Mouse (Mus musculus) right cerebral cortex, postnatal 36 days (tissue): Measurements from ENCODE around the gene P2rx4.

ENCODE experiments used
- DNase-seq, 2 experiments: peaks; one replicate each; pipeline ENCODE4 v3.0.0; 2022; ENCODE audit warnings: low spot score in 2 of 2, mixed read lengths in 1 of 2

Gene P2rx4

GRCm38 (mm10) chr5:122703574-122703973 is 3.8 kb upstream of the P2rx4 start:
- no peak for DNase-seq

GRCm38 (mm10) chr5:122704571-122704970 is 2.8 kb upstream of the P2rx4 start:
- DNase-seq, result no peak

- no peak for DNase-seq
Observed at GRCm38 (mm10) chr5:122705174-122705573, 2.2 kb upstream of the P2rx4 start.

GRCm38 (mm10) chr5:122706917-122707275 is 448 bp upstream of the P2rx4 start:
- no peak for DNase-seq

GRCm38 (mm10) chr5:122708819-122709218 is 1.5 kb downstream of the P2rx4 start:
- DNase-seq, result no peak

GRCm38 (mm10) chr5:122715723-122716122 is 8.4 kb downstream of the P2rx4 start:
- no peak for DNase-seq

GRCm38 (mm10) chr5:122716793-122717192 is 9.4 kb downstream of the P2rx4 start:
- no peak for DNase-seq

GRCm38 (mm10) chr5:122718400-122718799 is 11.1 kb downstream of the P2rx4 start:
- DNase-seq, result no peak

- no peak for DNase-seq
Observed at GRCm38 (mm10) chr5:122719168-122719567, 11.8 kb downstream of the P2rx4 start.

- no peak for DNase-seq
Observed at GRCm38 (mm10) chr5:122725453-122725852, 18.1 kb downstream of the P2rx4 start.

GRCm38 (mm10) chr5:122726068-122726467 is 18.7 kb downstream of the P2rx4 start:
- peak; percentile 47 to 53 for DNase-seq

- no peak for DNase-seq
Observed at GRCm38 (mm10) chr5:122726595-122726994, 19.3 kb downstream of the P2rx4 start.

GRCm38 (mm10) chr5:122727096-122727495 is 19.8 kb downstream of the P2rx4 start:
- no peak for DNase-seq

- no peak for DNase-seq
Observed at GRCm38 (mm10) chr5:122730776-122731175, 23.4 kb downstream of the P2rx4 start.

GRCm38 (mm10) chr5:122731321-122731720 is 24.0 kb downstream of the P2rx4 start:
- DNase-seq, result peak in 1 of 2 experiments; percentile 43

GRCm38 (mm10) chr5:122731991-122732673 is 24.8 kb downstream of the P2rx4 start:
- no peak for DNase-seq

GRCm38 (mm10) chr5:122733881-122734280 is 26.5 kb downstream of the P2rx4 start:
- no peak for DNase-seq

GRCm38 (mm10) chr5:122735853-122736252 is 28.5 kb downstream of the P2rx4 start:
- DNase-seq, result no peak

- no peak for DNase-seq
Observed at GRCm38 (mm10) chr5:122736761-122737160, 29.4 kb downstream of the P2rx4 start.

- DNase-seq, result no peak
Observed at GRCm38 (mm10) chr5:122743880-122744422, 36.6 kb downstream of the P2rx4 start.

GRCm38 (mm10) chr5:122747950-122748349 is 40.6 kb downstream of the P2rx4 start:
- no peak for DNase-seq

GRCm38 (mm10) chr5:122754477-122754876 is 47.1 kb downstream of the P2rx4 start:
- DNase-seq, result no peak

GRCm38 (mm10) chr5:122755620-122756019 is 48.3 kb downstream of the P2rx4 start:
- no peak for DNase-seq

GRCm38 (mm10) chr5:122756144-122756543 is 48.8 kb downstream of the P2rx4 start:
- no peak for DNase-seq
